Mouse (Mus musculus): ENCODE data around the gene Tnmd. TPM values are rescaled to one million over a fixed set of nuclear protein-coding genes. Genes with fewer than 3 reads are reported as not detected.

The Tnmd gene
- polyA plus RNA-seq, 1 experiment from 2014 or later = 0.32 TPM

Other genes starting within 250 kb of the Tnmd start
- gene Pcdh19, start 162.0 kb upstream of the Tnmd start, polyA plus RNA-seq (2016; fragmentation: Nextera tagmentation; extraction: Ambion mirVana) = 3.4 and 5.1 TPM in 2 replicates
- gene Tspan6, start 47.4 kb downstream of the Tnmd start, polyA plus RNA-seq (2016; fragmentation: Nextera tagmentation; extraction: Ambion mirVana) = 198 and 205 TPM in 2 replicates
- gene Srpx2, start 57.4 kb downstream of the Tnmd start, polyA plus RNA-seq (2016; fragmentation: Nextera tagmentation; extraction: Ambion mirVana) = 0.45 and 0.59 TPM in 2 replicates
- gene Sytl4, start 130.8 kb downstream of the Tnmd start, polyA plus RNA-seq (2016; fragmentation: Nextera tagmentation; extraction: Ambion mirVana) = 1.6 and 1.7 TPM in 2 replicates
- gene Cstf2, start 208.2 kb downstream of the Tnmd start, polyA plus RNA-seq (2016; fragmentation: Nextera tagmentation; extraction: Ambion mirVana) = 68.1 and 68.3 TPM in 2 replicates